Mouse (Mus musculus) cortical plate, adult 2 months (tissue): ENCODE data around the gene Nyap1.

Source experiments
- CTCF ChIP-seq: fragments of 200-500 bp; IDR thresholded peaks from 2 replicates; pipeline ENCODE4 v1.5.1; 2011; ENCODE audit warnings: mild to moderate bottlenecking, control low read depth, low read length; ENCODE audit not compliant: insufficient read depth; ENCODE audit errors: extremely low read depth
- POLR2A ChIP-seq: fragments of 200-500 bp; IDR thresholded peaks from 2 replicates; pipeline ENCODE4 v1.6.1; 2011; ENCODE audit warnings: mild to moderate bottlenecking, low read length, control low read depth; ENCODE audit not compliant: insufficient read depth; ENCODE audit errors: extremely low read depth

GRCm38 (mm10) chr5:137686127-137686790 lies 55.1 kb downstream of the Nyap1 start:
- TF ChIP-seq CTCF (no peak), POLR2A (no peak)
